8 mouse cellular contexts compared by ENCODE assay signal in the genomic region with DNA sequence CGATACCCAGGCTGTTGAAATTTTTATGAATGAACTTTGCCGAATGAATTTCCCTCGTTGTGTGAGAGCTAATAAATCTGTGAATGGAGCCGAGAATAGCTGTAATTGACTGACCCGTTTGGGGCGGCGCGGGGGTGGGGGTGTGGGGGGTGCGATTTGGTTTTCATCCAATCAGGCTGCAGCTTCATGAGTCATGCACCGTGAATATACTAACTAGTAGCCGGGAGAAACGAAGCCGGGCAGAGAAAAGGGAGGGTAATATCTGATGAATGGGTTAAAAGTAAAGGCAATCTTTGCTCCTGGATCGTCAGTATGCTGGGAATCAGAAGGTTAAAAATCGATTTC. TPM values are rescaled to one million over a fixed set of nuclear protein-coding genes. Genes with fewer than 3 reads are reported as not detected.
DNase-seq lines count a peak whose midpoint lies in the region; ATAC-seq and TF ChIP-seq lines count a peak whose summit lies in the region.

A gene (minus strand): TSS at position 63 of the 345 bp plus-strand sequence.

- peaks cover 37% of the 10 kb centered on the region for H3K27me3 ChIP-seq in heart, embryonic 11.5 days (ENCODE audit: control insufficient read depth, insufficient read depth, low read length)
- peaks cover 46% of the 10 kb centered on the region for H3K27me3 ChIP-seq in limb, embryonic 12.5 days

- no peak; the same call in 1 of the 2 replicates for ATAC-seq in heart, embryonic 11.5 days (replicated peaks; ENCODE audit: insufficient number of reproducible peaks, low FRiP score, low TSS enrichment)
- ATAC-seq in limb, embryonic 12.5 days (ENCODE audit: insufficient number of reproducible peaks, insufficient read depth, low FRiP score, low TSS enrichment, low read depth): peak; percentile 62

- H3K36me3 ChIP-seq in heart, embryonic 11.5 days (ENCODE audit: control insufficient read depth, insufficient read depth, low read length): no peaks in the 10 kb centered on the region
- no peaks in the 10 kb centered on the region for H3K36me3 ChIP-seq in limb, embryonic 12.5 days

- peak within 1 kb of the TSS; percentile 17 for H3K9ac ChIP-seq in heart, embryonic 11.5 days (ENCODE audit: low read depth, low read length)
- H3K9ac ChIP-seq in limb, embryonic 12.5 days (replicated peaks): peak within 1 kb of the TSS; percentile 55

- peak within 1 kb of the TSS; percentile 54 for H3K27ac ChIP-seq in gastrocnemius, adult 2 months
- no peak within 1 kb of the TSS for H3K27ac ChIP-seq in brown adipose tissue, adult 24 weeks (replicated peaks; ENCODE audit: low read depth, low read length)
- no peak within 1 kb of the TSS for H3K27ac ChIP-seq in heart, embryonic 11.5 days (ENCODE audit: low read depth, low read length)
- H3K27ac ChIP-seq in limb, embryonic 12.5 days: no peak within 1 kb of the TSS; the same call in 1 of the 2 replicates

- no peaks in the 10 kb centered on the region for H3K4me1 ChIP-seq in brown adipose tissue, adult 24 weeks (ENCODE audit: control insufficient read depth, insufficient read depth, insufficient read length, low read length)
- no peaks in the 10 kb centered on the region for H3K4me1 ChIP-seq in heart, embryonic 11.5 days (ENCODE audit: control insufficient read depth, insufficient read depth, low read length)
- peaks cover 14% of the 10 kb centered on the region for H3K4me1 ChIP-seq in limb, embryonic 12.5 days (replicated peaks)

- TF ChIP-seq CTCF in gastrocnemius, adult 2 months (IDR thresholded peaks at IDR 0.05): no peak

- peak; percentile 38 for DNase-seq in gastrocnemius, adult 2 months
- DNase-seq in gastrocnemius, adult 8-10 months (ENCODE audit: low spot score in 2 of 2): no peak
- peak; percentile 68 for DNase-seq in 416B (ENCODE audit: low read depth)
- peak; percentile 57 for DNase-seq in retina, embryonic 14.5 days (ENCODE audit: low spot score)
- no peak for DNase-seq in T-cell, adult 2 months (ENCODE audit: low spot score)

- no peaks in the 10 kb centered on the region for H3K9me3 ChIP-seq in heart, embryonic 11.5 days (replicated peaks; ENCODE audit: control insufficient read depth, low read length)
- H3K9me3 ChIP-seq in limb, embryonic 12.5 days: no peaks in the 10 kb centered on the region

- peak within 1 kb of the TSS; percentile 98 for H3K4me2 ChIP-seq in heart, embryonic 11.5 days
- peak within 1 kb of the TSS; percentile 100 for H3K4me2 ChIP-seq in limb, embryonic 12.5 days

- H3K4me3 ChIP-seq in gastrocnemius, adult 2 months: peak within 1 kb of the TSS; percentile 73
- H3K4me3 ChIP-seq in brown adipose tissue, adult 24 weeks (ENCODE audit: insufficient read depth, low read depth, low read length): peak within 1 kb of the TSS; percentile 51
- H3K4me3 ChIP-seq in heart, embryonic 11.5 days (ENCODE audit: low read depth, low read length): peak within 1 kb of the TSS; percentile 60
- peak within 1 kb of the TSS; percentile 55 for H3K4me3 ChIP-seq in limb, embryonic 12.5 days (replicated peaks)

- under 1% methylated on average over 15 of the region's 15 CpGs for WGBS in heart, embryonic 11.5 days (ENCODE audit: insufficient replicate concordance)
- under 1% methylated on average over 15 of the region's 15 CpGs for WGBS in limb, embryonic 12.5 days

- intact Hi-C loops in gastrocnemius, adult 2 months (cut with DNase I): loop anchor here (10.0 kb wide), 1 partner anchor 459 kb away; no protein-coding TSS in a partner anchor

RNA-seq across cellular contexts. Expression of the gene that starts here (rescaled TPM):
- under 1 TPM; 0.33 to 0.75 TPM for total RNA-seq in gastrocnemius, adult 2 months (2021)
- total RNA-seq in gastrocnemius, adult 8-10 months (2022): under 1 TPM; 0.75 to 0.99 (median 0.82) TPM
- not detected in 2 replicates for polyA plus RNA-seq in brown adipose tissue, adult 24 weeks (2012; ENCODE audit: insufficient read depth, insufficient read length, missing spikeins)
- polyA plus RNA-seq in heart, embryonic 11.5 days (2014; fragmentation: Nextera tagmentation; extraction: Ambion mirVana): 1.2 and 2.0 TPM in 2 replicates
- polyA plus RNA-seq in limb, embryonic 12.5 days (2016; fragmentation: Nextera tagmentation; extraction: Ambion mirVana): 1.1 and 1.2 TPM in 2 replicates

Comparison
In these comparisons a context has a peak if more than half of its experiments do, and no peak if none do; other contexts are left out.
1. Peak in DNase-seq, H3K4me3 ChIP-seq and H3K27ac ChIP-seq in gastrocnemius, adult 2 months; RNA of the gene not detected or under 1 TPM.
2. DNase-seq: peak in 416B (single experiment) and retina, embryonic 14.5 days (single experiment); none in gastrocnemius, adult 8-10 months (0 of 2) and T-cell, adult 2 months (single experiment).
3. Peak in every context shown above with its lines, with median percentiles within 50 percentile points of each other: H3K4me3 ChIP-seq.